Mouse (Mus musculus) CH12F3 (cell line): ENCODE data around the gene Hdac7.

Experiments used
- in situ Hi-C: fragments of 300-500 bp; cut with MboI; formaldehyde crosslinking; loops from 2 replicates; pipeline ENCODE4 v1.14.3; 2020; ENCODE audit warnings: low sequenced_read_pairs

Gene Hdac7

GRCm38 (mm10) chr15:97791126-97791700 lies 53.1 kb downstream of the Hdac7 start:
- in situ Hi-C loops = no loop called here

DNA sequence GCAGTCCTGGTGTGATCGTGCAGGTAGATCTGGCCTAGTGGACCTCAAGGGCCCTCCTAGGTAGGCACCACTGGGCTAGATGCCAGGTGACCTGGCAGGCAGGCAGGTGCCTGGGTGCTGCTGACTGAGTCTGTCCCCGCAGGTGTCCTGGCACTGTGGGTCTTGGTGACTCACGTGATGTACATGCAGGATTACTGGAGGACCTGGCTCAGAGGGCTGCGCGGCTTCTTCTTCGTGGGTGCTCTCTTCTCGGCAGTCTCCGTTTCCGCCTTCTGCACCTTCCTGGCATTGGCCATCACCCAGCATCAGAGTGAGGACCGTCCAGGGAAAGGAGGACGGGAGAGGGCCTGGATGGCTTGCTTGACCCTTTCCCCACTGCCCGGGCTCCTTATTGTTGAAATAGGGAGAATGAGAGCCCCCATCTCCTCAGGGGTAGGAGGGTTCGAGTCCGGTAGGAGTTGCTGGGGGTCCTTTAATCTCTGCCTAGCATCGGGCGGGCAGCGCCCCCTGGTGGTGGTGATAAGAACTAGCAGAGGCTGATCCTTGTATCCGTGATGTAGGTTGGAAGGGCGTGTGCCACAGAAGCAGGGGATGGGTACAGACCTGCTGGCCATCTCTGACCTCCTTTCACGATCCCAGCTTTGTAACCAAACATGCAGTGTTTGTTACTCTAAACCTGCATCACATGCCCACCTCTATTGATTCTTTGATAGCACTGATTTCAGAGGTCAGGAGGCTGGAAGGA lies 54.4 kb downstream of the Hdac7 start:
- in situ Hi-C loops = no loop called here

- in situ Hi-C loops = no loop called here
Observed at GRCm38 (mm10) chr15:97788821-97789220, 55.5 kb downstream of the Hdac7 start.

DNA sequence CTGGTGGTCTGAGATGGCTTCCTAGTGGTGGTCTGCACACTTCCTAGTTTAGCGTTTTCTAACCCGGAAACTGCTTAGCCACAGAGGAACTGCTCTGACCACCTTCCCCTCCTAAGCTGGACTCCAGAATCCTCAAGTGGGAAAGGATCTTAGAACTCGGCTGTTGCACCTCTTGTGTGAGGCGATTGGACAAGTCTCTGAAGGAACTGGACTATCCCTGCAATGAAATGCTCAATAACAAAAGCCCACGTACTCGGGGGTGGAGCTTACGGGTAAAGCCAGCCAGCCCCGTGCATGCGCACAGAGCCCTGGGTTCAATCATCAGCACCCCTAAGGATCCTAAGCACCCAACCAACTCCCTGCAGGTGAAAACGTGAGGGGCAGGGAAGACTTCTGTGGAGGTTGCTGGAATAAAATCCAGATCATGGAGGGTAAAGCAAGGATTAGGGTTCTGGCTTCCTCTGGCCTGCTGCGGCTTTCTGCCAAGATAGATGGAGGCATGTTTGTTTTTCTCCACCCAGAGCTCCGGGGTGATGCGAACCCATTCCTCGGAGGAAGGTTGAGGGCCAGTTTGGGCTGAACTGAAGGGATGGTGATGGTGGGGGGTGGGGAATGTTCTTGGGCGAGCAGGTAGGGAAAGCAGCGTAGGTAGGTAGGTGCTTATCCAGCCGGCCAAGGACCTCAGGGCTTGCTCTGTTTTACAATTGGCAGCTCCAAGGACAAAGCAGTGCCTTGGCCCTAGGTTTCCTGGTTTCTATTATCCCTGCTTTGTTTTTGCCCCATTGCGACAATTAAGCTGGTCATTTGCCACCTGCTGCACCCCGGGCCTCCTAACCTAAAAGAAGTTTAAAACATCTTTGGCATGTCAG lies 56.3 kb downstream of the Hdac7 start:
- in situ Hi-C loops = no loop called here

- in situ Hi-C loops = no loop called here
Observed at GRCm38 (mm10) chr15:97787148-97787798, 57.0 kb downstream of the Hdac7 start.

- in situ Hi-C loops = no loop called here
Observed at GRCm38 (mm10) chr15:97786412-97787112, 57.7 kb downstream of the Hdac7 start.

DNA sequence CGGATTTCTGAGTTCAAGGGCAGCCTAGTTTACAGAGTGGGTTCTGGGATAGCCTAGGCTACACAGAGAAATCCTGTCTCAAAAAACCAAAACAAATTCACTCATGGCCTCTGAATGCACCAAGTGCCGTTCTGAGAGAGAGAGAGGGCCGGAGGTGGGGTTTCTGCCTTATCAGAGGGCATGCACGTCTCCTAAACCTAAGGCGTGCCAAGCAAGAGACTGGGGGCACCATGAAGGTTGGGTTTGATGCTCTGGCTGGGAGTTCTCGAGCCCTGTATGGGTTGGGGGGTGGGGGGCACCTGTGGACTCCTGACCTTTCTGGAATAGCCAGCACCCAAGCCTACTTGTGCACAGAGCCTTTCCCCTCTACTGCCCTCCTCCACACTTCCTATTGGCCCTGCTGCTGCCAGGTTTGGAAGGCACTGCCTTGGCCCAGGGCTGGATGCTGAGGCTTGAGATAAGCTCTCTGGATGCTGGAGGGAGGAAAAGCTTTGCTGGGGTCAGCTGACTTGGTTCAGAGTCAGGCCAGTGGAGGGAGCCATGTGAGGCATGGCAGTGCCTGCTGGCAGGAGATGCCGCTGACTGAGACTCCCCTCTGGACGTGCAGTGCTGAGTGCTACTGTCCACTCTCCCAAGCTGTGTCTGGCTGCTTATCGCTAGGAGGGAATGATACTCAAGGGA lies 58.4 kb downstream of the Hdac7 start:
- in situ Hi-C loops = no loop called here

DNA sequence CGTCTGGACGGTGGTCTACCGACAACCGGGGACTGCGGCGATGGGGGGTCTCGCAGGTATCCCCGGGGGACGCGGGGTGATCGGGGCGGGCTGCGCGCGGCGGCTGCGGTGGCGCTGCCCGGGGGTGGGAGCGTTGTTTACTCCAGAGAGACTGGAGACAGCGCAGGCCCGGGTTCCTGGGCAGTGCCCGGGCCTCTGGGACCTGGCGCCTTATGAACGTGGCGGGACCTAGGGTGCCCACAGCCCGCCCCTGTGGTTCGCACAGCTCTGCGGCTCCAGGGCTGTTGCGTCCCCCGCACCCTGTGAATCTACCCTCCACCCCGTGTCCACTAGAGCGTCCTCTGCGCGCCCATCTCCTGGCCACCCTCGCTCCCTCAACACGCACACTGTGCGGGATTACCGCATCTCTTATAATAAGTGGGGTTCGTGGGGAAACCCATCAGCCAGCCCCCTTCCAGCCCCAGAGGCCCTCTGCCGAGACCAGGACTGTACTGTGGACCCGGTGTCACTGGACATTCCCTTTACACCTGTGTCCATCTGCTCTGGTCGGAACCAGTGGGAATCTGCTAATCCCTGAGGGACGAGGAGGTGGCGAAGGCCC lies 59.6 kb downstream of the Hdac7 start:
- in situ Hi-C loops = loop anchor here (5.0 kb wide), 1 partner anchor 67 kb away; no protein-coding TSS in a partner anchor

- in situ Hi-C loops = loop anchor here (5.0 kb wide), 1 partner anchor 67 kb away; no protein-coding TSS in a partner anchor
Observed at GRCm38 (mm10) chr15:97784092-97784559, 60.2 kb downstream of the Hdac7 start.

GRCm38 (mm10) chr15:97782749-97783105 lies 61.6 kb downstream of the Hdac7 start:
- in situ Hi-C loops = loop anchor here (5.0 kb wide), 1 partner anchor 65 kb away; no protein-coding TSS in a partner anchor

DNA sequence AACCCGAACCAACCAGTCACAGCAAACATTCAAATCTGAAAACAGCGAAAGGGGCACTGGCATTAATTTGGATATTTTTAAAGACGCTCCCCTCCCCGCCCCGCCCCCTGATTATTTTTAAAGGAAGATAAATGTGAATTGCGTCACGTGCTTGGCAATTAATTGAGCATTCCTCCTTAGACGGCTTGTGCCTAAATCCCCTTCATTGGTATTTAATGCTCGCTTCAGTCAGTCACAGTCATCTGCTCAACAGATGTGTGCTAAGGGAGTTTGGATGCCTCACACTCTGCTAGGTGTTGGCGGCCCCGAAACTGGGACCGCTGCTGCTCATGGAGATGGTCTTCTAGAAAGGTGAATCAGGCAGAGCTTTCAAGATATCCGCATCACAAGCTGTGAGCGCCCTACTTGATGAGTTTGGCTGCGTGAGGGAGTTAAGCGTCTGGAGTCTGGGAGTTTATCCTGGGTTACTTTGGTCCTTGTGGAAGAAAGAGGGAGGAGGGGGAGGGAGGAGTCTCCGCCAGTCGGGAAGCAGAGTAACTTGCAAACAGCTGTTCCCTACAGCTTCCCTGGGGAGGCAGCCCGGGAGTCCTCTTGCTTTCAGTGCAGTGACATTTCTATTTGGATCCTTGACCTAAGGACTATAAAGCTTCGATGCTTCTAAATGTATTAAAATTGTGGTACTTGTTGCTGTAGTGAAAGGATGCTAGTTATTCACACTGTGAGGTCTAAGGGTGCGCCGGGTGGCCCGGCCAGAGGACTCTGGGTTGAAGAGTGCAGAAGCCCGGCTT lies 62.1 kb downstream of the Hdac7 start:
- in situ Hi-C loops = loop anchor here (5.0 kb wide), 1 partner anchor 65 kb away; no protein-coding TSS in a partner anchor

DNA sequence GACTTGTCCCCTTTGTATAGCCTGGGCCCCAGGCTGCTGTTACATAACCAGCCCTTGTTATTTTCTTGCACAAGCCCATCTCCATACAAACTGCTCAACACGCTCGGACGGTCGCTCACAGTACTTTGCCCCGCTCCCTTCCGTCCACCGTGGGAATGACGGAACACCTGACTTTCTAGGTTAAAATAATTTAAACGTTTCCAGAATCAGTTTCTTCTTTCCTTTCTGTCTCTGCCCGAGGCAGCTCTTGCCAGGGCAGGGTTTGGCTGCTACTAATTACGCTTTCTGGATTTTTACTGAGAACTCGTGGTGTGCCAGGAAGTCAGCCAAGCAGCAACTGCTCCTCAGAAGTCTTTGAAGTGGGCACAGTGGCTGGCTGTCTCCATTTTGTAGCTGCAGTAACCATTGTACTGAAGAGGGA lies 63.7 kb downstream of the Hdac7 start:
- in situ Hi-C loops = loop anchor here (5.0 kb wide), 1 partner anchor 63 kb away; no protein-coding TSS in a partner anchor

- in situ Hi-C loops = no loop called here
Observed at GRCm38 (mm10) chr15:97779576-97779975, 64.7 kb downstream of the Hdac7 start.

- in situ Hi-C loops = no loop called here
Observed at GRCm38 (mm10) chr15:97778311-97779098, 65.8 kb downstream of the Hdac7 start, which contains the start of gene Slc48a1. Gene Slc48a1 (plus strand): TSS chr15:97778520.

DNA sequence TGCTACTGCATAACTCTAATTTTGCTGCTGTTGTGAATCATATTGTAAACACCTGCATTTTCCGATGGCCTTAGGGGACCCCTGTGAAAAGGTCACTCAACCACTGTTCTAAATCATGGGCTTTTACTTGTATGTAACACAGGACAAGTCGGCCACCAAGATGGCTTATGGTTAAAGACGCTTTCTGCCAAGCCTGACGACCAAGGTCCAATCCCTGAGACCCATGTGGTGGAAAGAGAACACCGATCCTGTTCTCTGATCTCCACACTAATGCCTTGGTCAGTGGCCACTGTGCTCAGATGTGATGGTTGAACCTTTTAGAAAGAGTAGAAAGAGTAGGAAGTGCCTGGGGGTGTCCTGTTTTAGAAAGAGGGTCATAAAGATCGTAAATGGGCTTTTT lies 67.4 kb downstream of the Hdac7 start:
- in situ Hi-C loops = no loop called here

- in situ Hi-C loops = no loop called here
Observed at GRCm38 (mm10) chr15:97776514-97776913, 67.8 kb downstream of the Hdac7 start.

- in situ Hi-C loops = no loop called here
Observed at GRCm38 (mm10) chr15:97773961-97774370, 70.3 kb downstream of the Hdac7 start.
